Mouse (Mus musculus) bone marrow macrophage, adult 2 months (primary cell): ENCODE results near the gene Glrx.

ENCODE experiments used
- CTCF ChIP-seq: IDR thresholded peaks from 2 replicates; pipeline ENCODE4 v1.5.1; 2012; ENCODE audit warnings: low read depth, mild to moderate bottlenecking, low read length, moderate library complexity
- POLR2A ChIP-seq: IDR thresholded peaks from 2 replicates; pipeline ENCODE4 v1.6.1; 2012; ENCODE audit warnings: mild to moderate bottlenecking, low read depth, low read length, borderline replicate concordance

GRCm38 (mm10) chr13:75876592-75876991, 36.9 kb downstream of the Glrx start:
- TF ChIP-seq CTCF (no peak), POLR2A (no peak)
